Mouse (Mus musculus) spleen, postnatal 4 days (tissue): ENCODE measurements around the gene Togaram2.
A peak's percentile ranks its signal among the peaks of the same experiment; 100 is the strongest.

Source experiments
- DNase-seq, 2 experiments: peaks; one replicate each; pipeline ENCODE4 v3.0.0; 2022; ENCODE audit warnings: low spot score in 2 of 2

The Togaram2 gene

GRCm38 (mm10) chr17:71682379-71682778, 9.3 kb downstream of the Togaram2 start:
- no peak for DNase-seq

GRCm38 (mm10) chr17:71683281-71683680, 10.2 kb downstream of the Togaram2 start:
- no peak for DNase-seq

DNA sequence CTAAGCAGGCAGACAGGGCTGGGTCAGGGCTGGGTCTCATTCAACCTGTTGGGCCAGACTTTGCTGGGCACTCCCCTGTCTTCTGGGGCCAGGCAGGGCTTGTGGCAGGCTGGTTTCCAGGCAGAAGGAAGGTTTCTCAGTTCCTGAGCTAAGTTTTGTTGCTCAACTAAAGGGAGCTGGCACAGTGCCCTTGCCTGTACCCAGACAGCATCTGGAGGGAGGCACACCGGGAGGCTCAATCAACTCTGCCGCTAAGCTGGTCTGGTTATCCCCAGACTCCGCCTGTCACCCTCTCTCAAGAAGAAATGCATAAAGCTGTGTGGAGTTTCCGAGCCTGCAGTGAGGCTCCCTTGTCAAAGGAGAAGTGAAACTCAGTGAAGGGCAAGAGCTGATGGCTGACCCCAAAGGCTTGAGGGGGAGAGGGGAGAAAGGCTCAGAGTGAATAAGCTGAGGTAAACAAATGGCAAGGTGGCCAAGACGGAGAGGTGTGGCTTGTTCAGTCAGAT, 11.1 kb downstream of the Togaram2 start:
- DNase-seq: peak in 1 of 2 experiments; percentile 22

DNA sequence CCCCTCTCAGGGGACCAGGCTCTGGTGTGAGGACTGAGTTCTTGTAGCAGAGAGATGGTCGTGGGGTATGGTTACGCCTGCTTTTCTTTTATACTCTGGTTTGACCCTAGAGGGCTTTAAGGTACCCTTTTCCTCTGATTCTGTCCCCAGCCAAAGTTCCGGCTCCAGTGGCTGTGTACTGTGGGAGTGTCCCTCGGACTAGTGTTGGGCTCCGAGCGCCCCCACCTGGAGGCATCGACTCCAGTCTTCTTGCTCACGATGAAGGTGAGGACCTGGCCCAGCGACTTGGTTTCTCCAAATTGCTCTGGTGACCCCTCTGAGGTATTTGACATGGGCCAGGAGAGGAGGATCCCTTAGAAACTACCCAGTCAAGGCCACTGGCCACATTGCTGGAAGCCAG, 14.4 kb downstream of the Togaram2 start:
- DNase-seq: no peak

- no peak for DNase-seq
Observed at GRCm38 (mm10) chr17:71689903-71690302, 16.8 kb downstream of the Togaram2 start.

- no peak for DNase-seq
Observed at GRCm38 (mm10) chr17:71691361-71691875, 18.4 kb downstream of the Togaram2 start.

GRCm38 (mm10) chr17:71693313-71693712, 20.3 kb downstream of the Togaram2 start:
- no peak for DNase-seq

DNA sequence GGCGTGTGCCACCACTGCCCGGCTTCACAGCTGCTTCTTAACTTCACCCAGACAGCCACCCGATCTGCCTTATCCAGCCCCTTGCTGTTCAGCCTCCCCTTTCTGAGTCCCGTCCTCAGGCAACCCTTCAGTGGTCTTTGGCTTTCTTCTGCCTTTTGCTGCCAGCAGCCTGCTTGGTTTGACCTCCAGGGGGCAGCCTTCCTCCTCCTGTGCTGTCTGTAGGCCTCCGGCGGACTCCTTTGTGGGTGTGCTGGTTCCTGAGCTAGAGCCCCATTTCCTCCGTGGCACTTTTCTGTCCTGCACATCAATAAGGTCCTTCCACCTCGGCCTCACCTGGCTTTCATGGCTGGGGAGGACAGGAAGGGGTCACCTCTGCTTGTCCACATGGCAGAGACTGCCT, 20.7 kb downstream of the Togaram2 start:
- no peak for DNase-seq

- no peak for DNase-seq
Observed at GRCm38 (mm10) chr17:71695151-71695550, 22.1 kb downstream of the Togaram2 start.

DNA sequence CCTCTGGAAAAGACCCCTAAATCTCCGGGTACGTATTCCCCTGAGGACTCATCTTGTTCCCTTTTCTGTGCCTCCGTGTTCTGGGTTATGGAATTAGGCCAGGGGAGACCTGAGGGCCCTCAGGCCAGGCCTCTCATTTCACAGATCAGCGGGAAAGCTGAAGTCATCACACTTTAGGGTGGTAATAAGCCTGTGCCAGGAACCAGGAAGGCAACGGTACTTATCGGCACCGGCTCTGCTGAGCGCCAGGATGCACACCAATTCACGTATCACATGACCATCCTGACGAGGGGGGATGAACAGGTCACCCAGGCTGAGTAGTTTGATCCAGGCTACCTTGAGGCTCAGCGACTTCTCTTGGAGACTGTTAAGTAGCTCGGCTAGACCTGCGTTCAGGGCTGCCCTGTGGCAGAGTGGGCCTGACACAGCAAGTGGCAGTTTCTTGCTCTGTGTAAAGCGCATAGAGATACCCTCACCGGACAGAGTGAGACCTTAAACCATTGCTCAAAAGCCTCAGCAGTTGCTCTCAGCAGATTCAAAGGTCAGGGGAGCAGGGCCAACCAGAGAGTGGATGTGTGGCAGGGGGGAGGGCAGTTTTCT, 22.8 kb downstream of the Togaram2 start:
- no peak for DNase-seq

- DNase-seq: no peak
Observed at GRCm38 (mm10) chr17:71696396-71696795, 23.3 kb downstream of the Togaram2 start.

DNA sequence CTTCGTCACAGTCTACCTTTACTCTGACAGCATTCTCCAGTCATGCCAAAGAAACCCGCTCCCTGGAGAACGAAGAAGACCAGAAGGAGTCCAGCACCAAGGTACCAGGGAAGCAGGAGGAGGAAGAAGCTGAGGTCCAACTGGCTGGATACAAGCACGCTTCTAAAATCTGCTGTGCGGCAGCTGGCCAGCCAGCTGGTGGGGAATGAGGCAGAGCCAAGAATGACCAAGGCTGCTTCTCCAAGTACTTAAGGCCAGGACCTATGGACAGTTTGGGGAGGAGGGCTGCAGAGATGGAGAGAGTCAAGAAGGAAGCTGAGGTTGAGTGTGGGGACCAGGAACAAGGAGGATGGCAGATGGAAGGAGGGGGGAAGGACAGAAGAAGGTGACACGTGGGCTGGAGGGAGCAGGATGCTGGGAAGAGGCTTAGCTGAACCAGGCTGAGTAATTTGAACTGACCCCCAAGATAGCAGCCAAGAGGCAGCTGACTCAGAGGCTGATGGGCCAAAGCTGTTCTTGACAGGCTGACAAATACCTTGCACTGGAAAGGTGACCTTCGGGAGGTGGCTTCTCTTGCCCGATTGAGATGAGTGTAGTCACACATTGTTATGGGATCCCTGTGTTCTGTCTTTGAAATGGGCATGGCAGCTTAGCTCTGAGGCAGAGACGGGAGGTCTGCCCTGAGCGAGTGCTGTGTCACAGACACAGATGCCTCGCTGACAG, 25.0 kb downstream of the Togaram2 start:
- DNase-seq: no peak

DNA sequence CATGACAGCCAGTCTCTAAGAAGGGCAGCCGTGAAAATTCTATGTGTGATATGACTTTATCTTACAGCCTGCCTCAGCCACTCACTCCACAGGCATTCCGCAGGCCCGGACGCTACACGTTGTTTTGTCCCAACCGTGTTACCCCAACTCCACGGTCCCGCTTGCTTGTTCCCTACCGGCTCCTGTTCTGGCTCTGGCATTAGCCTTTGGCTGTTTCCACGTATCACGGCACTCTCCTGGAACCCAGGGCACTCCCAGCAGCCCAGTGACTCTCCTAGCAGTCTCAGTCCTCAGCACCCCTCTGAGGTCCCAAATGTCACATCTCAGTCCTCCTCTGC, 25.5 kb downstream of the Togaram2 start:
- no peak for DNase-seq

- no peak for DNase-seq
Observed at GRCm38 (mm10) chr17:71705113-71705512, 32.1 kb downstream of the Togaram2 start.

DNA sequence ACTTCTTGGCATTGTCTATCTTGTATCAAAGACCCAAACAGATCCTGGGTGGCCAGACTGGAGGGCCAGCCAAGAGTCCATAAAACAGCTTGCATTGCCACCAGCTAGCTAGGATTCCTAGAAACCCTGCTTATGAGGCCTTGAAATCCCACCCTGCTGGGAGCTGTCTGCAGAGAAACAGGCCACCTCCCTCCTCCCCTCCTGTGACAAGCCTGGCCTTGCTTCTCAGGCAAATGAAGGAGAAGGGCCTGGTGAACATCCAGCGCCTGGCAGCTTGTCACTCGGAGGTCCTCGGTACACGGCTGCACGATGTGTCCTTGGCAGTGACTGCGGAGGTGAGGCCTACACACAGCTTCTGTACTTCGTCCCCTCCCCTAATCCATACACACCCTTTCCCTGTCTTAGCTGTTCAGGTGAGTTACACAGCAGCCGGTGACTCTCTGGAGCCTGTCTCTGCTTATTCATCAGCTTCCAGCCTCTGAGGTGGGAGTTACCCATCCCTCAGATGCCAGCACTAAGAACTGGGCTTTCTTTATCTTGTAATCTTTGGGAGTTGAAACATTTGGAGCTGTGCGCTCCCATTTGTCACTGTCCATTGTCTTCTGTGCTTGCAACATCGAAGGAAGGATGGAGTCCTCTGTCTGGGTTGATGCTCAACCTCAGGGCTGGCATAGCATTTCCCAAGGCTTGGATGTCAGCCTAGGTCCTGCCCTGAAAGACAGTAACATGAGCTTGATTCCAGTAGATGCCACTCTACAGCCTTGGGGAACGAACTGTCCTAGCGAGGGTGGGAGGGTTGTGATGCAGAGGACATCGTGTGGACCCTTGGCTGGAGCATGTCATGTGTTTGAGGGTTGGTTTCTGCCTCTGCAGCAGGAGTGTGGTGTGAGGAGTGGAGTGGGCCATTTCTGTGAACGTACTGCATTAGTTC, 32.8 kb downstream of the Togaram2 start:
- no peak for DNase-seq

DNA sequence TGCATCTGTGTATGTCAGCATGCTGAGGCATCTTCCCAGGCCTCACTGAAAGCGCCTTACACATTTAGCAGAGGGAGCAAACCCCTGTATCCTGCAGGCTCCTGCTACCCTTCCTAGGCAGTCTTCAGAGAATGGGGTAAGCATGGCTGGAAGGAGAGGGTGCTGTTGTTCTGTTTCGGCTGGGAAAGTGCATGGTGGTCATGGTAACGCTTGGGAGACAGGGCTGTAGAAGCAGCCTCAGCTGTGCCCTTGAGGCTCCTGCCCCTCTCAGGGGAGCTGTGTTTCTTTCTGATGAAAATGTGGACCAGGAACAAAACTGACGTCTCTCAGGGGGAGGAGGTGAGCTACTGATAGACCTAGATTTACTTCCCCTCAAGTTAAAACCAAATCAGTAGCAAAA, 34.7 kb downstream of the Togaram2 start:
- no peak for DNase-seq

GRCm38 (mm10) chr17:71712279-71712678, 39.2 kb downstream of the Togaram2 start:
- no peak for DNase-seq

GRCm38 (mm10) chr17:71715034-71715433, 42.0 kb downstream of the Togaram2 start:
- DNase-seq: no peak

- DNase-seq: no peak
Observed at GRCm38 (mm10) chr17:71717881-71718625, 45.0 kb downstream of the Togaram2 start.

- DNase-seq: no peak
Observed at GRCm38 (mm10) chr17:71720434-71720833, 47.4 kb downstream of the Togaram2 start.

DNA sequence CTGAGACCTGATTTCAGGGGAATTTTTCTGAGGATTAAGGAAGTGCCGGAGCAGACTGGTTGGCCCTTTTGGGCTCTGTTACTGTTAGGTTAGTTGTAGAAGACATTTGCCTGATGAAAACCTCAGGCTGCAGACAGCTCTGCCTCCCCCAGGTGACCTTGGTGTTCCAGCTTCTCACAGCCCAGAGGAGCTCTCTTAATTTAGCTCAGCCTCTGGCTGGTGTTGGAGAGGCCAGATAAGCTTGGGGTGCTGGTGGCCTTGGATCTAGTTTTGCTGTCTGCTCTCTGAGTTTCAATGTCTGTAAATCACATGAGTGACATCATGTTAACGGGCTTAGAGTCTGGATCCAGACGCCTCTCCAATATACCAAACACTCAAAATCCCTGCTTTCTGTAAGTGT, 48.0 kb downstream of the Togaram2 start:
- DNase-seq: no peak
